Mouse (Mus musculus): Measurements from ENCODE around the gene Ccl1.

DNA sequence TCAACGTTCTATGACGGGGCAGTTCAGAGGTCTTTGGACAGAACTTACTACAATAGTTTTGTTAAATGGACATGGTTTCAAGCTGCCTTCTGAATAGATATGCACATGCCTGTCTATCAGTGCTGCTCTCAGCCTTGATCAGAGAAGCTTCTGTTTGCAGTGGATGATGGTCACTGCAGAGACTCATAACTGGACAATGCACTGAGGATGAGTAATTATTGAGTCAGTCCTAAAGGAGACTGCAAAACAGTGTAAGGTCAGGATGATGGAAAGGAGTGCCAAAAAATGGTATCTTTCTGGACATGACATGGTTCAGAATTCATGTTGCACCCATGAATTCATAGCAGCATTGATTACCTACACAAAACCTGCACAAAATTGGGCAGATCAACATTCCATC is 137.2 kb downstream of the Ccl1 start:
- TF ChIP-seq CTCF (conservative IDR thresholded peaks at IDR 0.05; ENCODE audit: low read length) (no peak), POU5F1 (IDR thresholded peaks at IDR 0.05; ENCODE audit: borderline replicate concordance, low read length) (no peak)
